Mouse (Mus musculus): ENCODE measurements around the gene Tnrc6b.
A peak's percentile ranks its signal among the peaks of the same experiment; 100 is the strongest.
"Not testable (repeated sequence)": the region's sequence is repeated elsewhere in the genome, so short reads cannot be mapped to it uniquely, and the experiment has no call there.

DNA sequence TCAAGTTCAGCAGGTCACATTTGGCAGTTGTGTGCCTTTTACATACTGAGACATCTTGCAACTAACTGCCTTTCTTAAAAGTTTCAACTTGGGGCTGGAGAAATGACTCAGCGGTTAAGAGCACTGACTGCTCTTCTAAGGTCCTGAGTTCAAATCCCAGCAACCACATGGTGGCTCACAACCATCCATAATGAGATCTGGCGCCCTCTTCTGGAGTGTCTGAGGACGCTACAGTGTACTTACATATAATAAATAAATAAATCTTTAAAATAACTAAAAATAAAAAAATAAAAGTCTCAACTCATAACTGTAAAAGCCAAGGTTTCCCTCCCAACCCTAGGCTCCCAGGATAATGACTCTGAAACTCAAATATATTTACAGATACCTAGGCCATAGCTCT, 141.4 kb downstream of the Tnrc6b start:
- TF ChIP-seq CTCF (IDR thresholded peaks at IDR 0.05; ENCODE audit: low read depth), result peak; percentile 35
- not testable (repeated sequence) for TF ChIP-seq EP300 (IDR thresholded peaks at IDR 0.05; ENCODE audit: low read depth)
